Mouse (Mus musculus): ENCODE measurements around the gene Sirpa. TPM values are rescaled to one million over a fixed set of nuclear protein-coding genes. Genes with fewer than 3 reads are reported as not detected.
A peak's percentile ranks its signal among the peaks of the same experiment; 100 is the strongest.

The Sirpa gene
- polyA plus RNA-seq, 1 experiment from 2014 or later: 23.9 TPM

DNA sequence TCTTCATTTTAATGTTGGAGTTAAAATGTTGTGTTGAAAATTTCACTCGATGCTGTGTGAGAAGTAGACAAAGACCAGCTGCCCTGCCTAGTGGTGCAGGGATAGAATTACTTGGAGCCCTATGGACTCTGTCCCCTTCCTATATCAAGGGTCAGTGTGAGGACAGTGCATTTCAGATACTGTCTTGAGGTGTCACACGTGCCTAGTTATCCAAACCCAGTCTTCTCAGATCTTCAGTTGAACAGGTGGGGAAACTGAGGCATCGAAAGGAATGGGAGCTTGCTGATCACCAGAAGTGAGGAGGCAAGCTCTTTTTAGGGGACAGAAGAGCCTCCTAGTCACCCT is 33.8 kb upstream of the Sirpa start:
- ATAC-seq (ENCODE audit: insufficient read depth, low FRiP score): no peak
- no peak overlapping the region for H3K4me2 ChIP-seq (ENCODE audit: low read depth, low read length)
- H3K36me3 ChIP-seq (ENCODE audit: control insufficient read depth, insufficient read depth, low read length): no peaks in the 10 kb centered on the region
- H3K27me3 ChIP-seq (ENCODE audit: control insufficient read depth, insufficient read depth, low read length): no peaks in the 10 kb centered on the region
- H3K4me1 ChIP-seq (ENCODE audit: control insufficient read depth, insufficient read depth, low read length): no peaks in the 10 kb centered on the region
- 59% methylated on average over 3 of the region's 3 CpGs for WGBS
- H3K27ac ChIP-seq (ENCODE audit: low read length): no peak overlapping the region
- H3K9me3 ChIP-seq (replicated peaks; ENCODE audit: control insufficient read depth, low read length): no peaks in the 10 kb centered on the region
- no peak overlapping the region for H3K4me3 ChIP-seq (replicated peaks; ENCODE audit: low read length)
- H3K9ac ChIP-seq (ENCODE audit: low read length): no peak overlapping the region

DNA sequence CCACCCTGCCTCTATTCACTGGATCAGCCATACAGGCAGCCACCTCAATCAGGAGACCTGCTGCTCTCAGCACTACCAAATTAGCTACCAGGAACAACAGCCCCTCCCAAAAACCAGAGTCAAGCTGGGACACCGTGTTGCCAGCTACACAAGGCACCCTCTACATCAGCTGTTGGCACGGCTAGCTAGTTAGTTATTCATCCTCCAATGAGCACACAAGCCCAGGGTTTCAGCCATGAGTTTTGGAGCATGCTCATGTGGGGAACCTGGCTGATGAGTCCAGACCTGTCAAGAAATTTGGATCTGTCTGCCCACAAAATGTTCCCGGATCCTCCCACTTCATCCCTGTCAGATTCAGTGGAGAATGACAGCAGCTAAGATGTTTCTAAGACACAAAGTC is 30.8 kb upstream of the Sirpa start:
- Histone ChIP-seq H3K27ac (ENCODE audit: low read length) (no peak overlapping the region), H3K27me3 (ENCODE audit: control insufficient read depth, insufficient read depth, low read length) (no peaks in the 10 kb centered on the region), H3K4me2 (ENCODE audit: low read depth, low read length) (no peak overlapping the region), H3K4me1 (ENCODE audit: control insufficient read depth, insufficient read depth, low read length) (no peaks in the 10 kb centered on the region), H3K4me3 (replicated peaks; ENCODE audit: low read length) (no peak overlapping the region), H3K36me3 (ENCODE audit: control insufficient read depth, insufficient read depth, low read length) (no peaks in the 10 kb centered on the region), H3K9me3 (replicated peaks; ENCODE audit: control insufficient read depth, low read length) (no peaks in the 10 kb centered on the region), H3K9ac (ENCODE audit: low read length) (no peak overlapping the region)
- 70% methylated on average over 3 of the region's 3 CpGs for WGBS
- no peak for ATAC-seq (ENCODE audit: insufficient read depth, low FRiP score)

- Histone ChIP-seq H3K27me3 (ENCODE audit: control insufficient read depth, insufficient read depth, low read length) (no peaks in the 10 kb centered on the region), H3K4me2 (ENCODE audit: low read depth, low read length) (no peak overlapping the region), H3K4me3 (replicated peaks; ENCODE audit: low read length) (no peak overlapping the region), H3K36me3 (ENCODE audit: control insufficient read depth, insufficient read depth, low read length) (no peaks in the 10 kb centered on the region), H3K4me1 (ENCODE audit: control insufficient read depth, insufficient read depth, low read length) (no peaks in the 10 kb centered on the region), H3K9ac (ENCODE audit: low read length) (no peak overlapping the region), H3K9me3 (replicated peaks; ENCODE audit: control insufficient read depth, low read length) (no peaks in the 10 kb centered on the region), H3K27ac (ENCODE audit: low read length) (no peak overlapping the region)
- ATAC-seq (ENCODE audit: insufficient read depth, low FRiP score): no peak
- 80% methylated on average over 5 of the region's 5 CpGs for WGBS
Observed at GRCm38 (mm10) chr2:129563944-129564709, 28.5 kb upstream of the Sirpa start.

DNA sequence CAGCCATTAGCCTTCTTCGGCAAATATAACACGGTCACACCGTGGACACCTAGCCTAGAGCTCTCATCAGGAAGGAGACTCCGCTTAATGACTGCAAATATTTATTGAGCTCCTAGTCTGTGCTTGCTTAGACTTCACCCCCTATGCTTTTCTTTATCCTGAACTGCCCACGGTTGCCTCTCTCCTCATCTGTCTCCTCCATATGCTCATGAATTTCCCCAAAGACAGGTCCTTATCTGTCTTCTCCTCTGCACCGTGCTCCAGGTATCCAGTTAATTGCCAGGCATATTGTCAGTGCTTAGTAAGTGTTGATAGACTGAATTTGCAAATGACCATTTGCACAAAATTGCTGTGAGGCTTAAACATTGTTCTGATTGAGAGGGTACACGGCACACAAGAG is 23.5 kb upstream of the Sirpa start:
- 67% methylated on average over 7 of the region's 7 CpGs for WGBS
- ATAC-seq (ENCODE audit: insufficient read depth, low FRiP score): no peak
- Histone ChIP-seq H3K4me1 (ENCODE audit: control insufficient read depth, insufficient read depth, low read length) (no peaks in the 10 kb centered on the region), H3K4me3 (replicated peaks; ENCODE audit: low read length) (no peak overlapping the region), H3K4me2 (ENCODE audit: low read depth, low read length) (no peak overlapping the region), H3K9me3 (replicated peaks; ENCODE audit: control insufficient read depth, low read length) (no peaks in the 10 kb centered on the region), H3K27ac (ENCODE audit: low read length) (no peak overlapping the region), H3K9ac (ENCODE audit: low read length) (no peak overlapping the region), H3K27me3 (ENCODE audit: control insufficient read depth, insufficient read depth, low read length) (no peaks in the 10 kb centered on the region), H3K36me3 (ENCODE audit: control insufficient read depth, insufficient read depth, low read length) (no peaks in the 10 kb centered on the region)

DNA sequence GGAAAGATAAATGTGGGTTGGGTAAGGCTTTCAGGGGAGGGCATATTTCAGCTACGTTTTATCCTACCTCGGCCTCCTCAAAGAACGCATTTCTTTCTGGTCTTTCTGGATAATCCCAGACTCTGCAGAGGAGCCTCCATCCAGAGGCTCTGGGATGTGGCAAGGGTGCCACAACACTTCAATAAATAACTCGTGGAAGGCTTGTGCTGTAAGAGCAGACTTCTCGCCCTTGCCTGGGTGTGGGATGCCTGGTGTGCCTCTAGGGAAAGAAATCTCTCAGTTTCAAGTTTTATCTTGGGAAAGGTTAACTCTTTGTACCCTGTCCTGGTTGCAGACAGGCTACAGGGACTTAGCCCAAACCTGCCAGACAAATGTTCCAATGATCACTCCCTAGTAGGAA is 23.1 kb upstream of the Sirpa start:
- Histone ChIP-seq H3K4me3 (replicated peaks; ENCODE audit: low read length) (no peak overlapping the region), H3K36me3 (ENCODE audit: control insufficient read depth, insufficient read depth, low read length) (no peaks in the 10 kb centered on the region), H3K4me2 (ENCODE audit: low read depth, low read length) (no peak overlapping the region), H3K9ac (ENCODE audit: low read length) (no peak overlapping the region), H3K9me3 (replicated peaks; ENCODE audit: control insufficient read depth, low read length) (no peaks in the 10 kb centered on the region), H3K4me1 (ENCODE audit: control insufficient read depth, insufficient read depth, low read length) (peaks cover 3% of the 10 kb centered on the region; the same call in 1 of the 2 replicates), H3K27me3 (ENCODE audit: control insufficient read depth, insufficient read depth, low read length) (no peaks in the 10 kb centered on the region), H3K27ac (ENCODE audit: low read length) (no peak overlapping the region)
- ATAC-seq (ENCODE audit: insufficient read depth, low FRiP score): no peak
- 42% methylated on average over 5 of the region's 5 CpGs for WGBS

DNA sequence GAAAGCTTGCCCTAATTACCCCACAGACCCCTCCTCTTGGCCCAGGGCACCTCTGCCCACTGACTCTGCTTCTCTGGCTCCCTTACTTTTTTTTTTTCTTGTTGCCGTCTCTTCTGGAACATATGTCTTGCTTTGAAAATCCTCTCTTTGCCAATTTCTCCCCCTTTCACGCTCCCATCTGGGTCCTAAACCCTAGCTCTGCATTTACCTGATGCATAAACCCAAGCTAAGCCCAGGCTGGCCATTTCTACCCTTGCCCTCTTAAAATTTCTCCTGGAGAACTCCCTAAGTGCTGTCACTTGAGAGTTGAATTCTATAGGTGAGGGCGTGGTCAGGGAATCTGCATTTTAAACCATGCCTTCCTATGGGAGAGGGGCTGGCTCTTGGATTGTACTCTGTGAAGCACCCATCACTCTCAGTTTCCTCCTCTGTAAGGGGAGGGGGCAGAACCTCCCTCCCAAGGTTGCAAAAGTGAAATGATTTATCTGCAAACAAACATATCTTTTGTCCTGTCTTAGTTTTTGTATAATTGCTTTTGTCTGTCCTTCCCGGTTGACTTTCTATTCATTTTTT is 18.8 kb upstream of the Sirpa start:
- no peak overlapping the region for H3K9ac ChIP-seq (ENCODE audit: low read length)
- H3K27me3 ChIP-seq (ENCODE audit: control insufficient read depth, insufficient read depth, low read length): no peaks in the 10 kb centered on the region
- H3K4me2 ChIP-seq (ENCODE audit: low read depth, low read length): no peak overlapping the region; the same call in 1 of the 2 replicates
- H3K4me1 ChIP-seq (ENCODE audit: control insufficient read depth, insufficient read depth, low read length): peaks cover 3% of the 10 kb centered on the region; the same call in 1 of the 2 replicates
- 25% methylated on average over 4 of the region's 4 CpGs for WGBS
- no peak for ATAC-seq (ENCODE audit: insufficient read depth, low FRiP score)
- H3K9me3 ChIP-seq (replicated peaks; ENCODE audit: control insufficient read depth, low read length): no peaks in the 10 kb centered on the region
- no peak overlapping the region for H3K27ac ChIP-seq (ENCODE audit: low read length)
- H3K36me3 ChIP-seq (ENCODE audit: control insufficient read depth, insufficient read depth, low read length): no peaks in the 10 kb centered on the region
- H3K4me3 ChIP-seq (replicated peaks; ENCODE audit: low read length): no peak overlapping the region

GRCm38 (mm10) chr2:129574395-129575046 is 18.1 kb upstream of the Sirpa start:
- Histone ChIP-seq H3K36me3 (ENCODE audit: control insufficient read depth, insufficient read depth, low read length) (no peaks in the 10 kb centered on the region), H3K4me1 (ENCODE audit: control insufficient read depth, insufficient read depth, low read length) (peaks cover 3% of the 10 kb centered on the region; the same call in 1 of the 2 replicates), H3K4me3 (replicated peaks; ENCODE audit: low read length) (no peak overlapping the region), H3K4me2 (ENCODE audit: low read depth, low read length) (peak overlapping the region; percentile 23; the same call in 1 of the 2 replicates), H3K27ac (ENCODE audit: low read length) (no peak overlapping the region), H3K9ac (ENCODE audit: low read length) (no peak overlapping the region), H3K27me3 (ENCODE audit: control insufficient read depth, insufficient read depth, low read length) (no peaks in the 10 kb centered on the region), H3K9me3 (replicated peaks; ENCODE audit: control insufficient read depth, low read length) (no peaks in the 10 kb centered on the region)
- 14% methylated on average over 24 of the region's 24 CpGs for WGBS
- no peak for ATAC-seq (ENCODE audit: insufficient read depth, low FRiP score)

DNA sequence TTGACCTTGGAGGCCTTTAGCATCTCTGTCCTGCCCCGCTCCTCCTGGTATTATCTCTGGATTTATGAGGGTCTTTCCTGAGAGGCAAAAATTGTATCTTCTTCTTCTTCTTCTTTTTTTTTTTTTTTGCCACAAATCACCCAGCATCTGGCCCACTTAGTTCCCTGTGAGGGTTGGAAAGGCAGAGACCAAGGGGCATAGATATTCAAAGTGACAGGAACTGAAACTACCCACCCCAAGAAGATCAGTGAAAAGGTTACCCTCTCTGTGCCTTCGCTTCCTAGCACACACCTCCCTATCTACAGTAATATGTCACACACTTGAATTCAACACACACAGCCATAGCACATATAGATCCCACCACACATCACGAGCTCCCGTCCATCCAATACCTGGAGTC is 17.5 kb upstream of the Sirpa start:
- H3K36me3 ChIP-seq (ENCODE audit: control insufficient read depth, insufficient read depth, low read length): no peaks in the 10 kb centered on the region
- no peak overlapping the region for H3K4me2 ChIP-seq (ENCODE audit: low read depth, low read length)
- peaks cover 3% of the 10 kb centered on the region; the same call in 1 of the 2 replicates for H3K4me1 ChIP-seq (ENCODE audit: control insufficient read depth, insufficient read depth, low read length)
- H3K4me3 ChIP-seq (replicated peaks; ENCODE audit: low read length): no peak overlapping the region
- no peaks in the 10 kb centered on the region for H3K27me3 ChIP-seq (ENCODE audit: control insufficient read depth, insufficient read depth, low read length)
- H3K9me3 ChIP-seq (replicated peaks; ENCODE audit: control insufficient read depth, low read length): no peaks in the 10 kb centered on the region
- WGBS: 87% methylated on average over 4 of the region's 4 CpGs
- H3K27ac ChIP-seq (ENCODE audit: low read length): no peak overlapping the region
- H3K9ac ChIP-seq (ENCODE audit: low read length): no peak overlapping the region
- no peak for ATAC-seq (ENCODE audit: insufficient read depth, low FRiP score)

Measured in stomach, embryonic 16.5 days (tissue).